Mouse (Mus musculus) left cerebral cortex, postnatal 4 days (tissue): ENCODE results near the gene Gm1123. TPM values are rescaled to one million over a fixed set of nuclear protein-coding genes. Genes with fewer than 3 reads are reported as not detected.

Source experiments
- DNase-seq: peaks from one replicate; pipeline ENCODE4 v3.0.0-alpha.2; 2022
- intact Hi-C: fragments of 180-260 bp; cut with DNase I; formaldehyde crosslinking; loops from one replicate; pipeline ENCODE4 v1.15.1; 2025
- total RNA-seq, 2 experiments: library from RNA; stranded (reverse); gene quantifications; 2 replicates each; pipeline ENCODE4 v1.2.3; 2021

Gm1123 gene
- total RNA-seq, 2 experiments from 2014 or later: not detected

DNA sequence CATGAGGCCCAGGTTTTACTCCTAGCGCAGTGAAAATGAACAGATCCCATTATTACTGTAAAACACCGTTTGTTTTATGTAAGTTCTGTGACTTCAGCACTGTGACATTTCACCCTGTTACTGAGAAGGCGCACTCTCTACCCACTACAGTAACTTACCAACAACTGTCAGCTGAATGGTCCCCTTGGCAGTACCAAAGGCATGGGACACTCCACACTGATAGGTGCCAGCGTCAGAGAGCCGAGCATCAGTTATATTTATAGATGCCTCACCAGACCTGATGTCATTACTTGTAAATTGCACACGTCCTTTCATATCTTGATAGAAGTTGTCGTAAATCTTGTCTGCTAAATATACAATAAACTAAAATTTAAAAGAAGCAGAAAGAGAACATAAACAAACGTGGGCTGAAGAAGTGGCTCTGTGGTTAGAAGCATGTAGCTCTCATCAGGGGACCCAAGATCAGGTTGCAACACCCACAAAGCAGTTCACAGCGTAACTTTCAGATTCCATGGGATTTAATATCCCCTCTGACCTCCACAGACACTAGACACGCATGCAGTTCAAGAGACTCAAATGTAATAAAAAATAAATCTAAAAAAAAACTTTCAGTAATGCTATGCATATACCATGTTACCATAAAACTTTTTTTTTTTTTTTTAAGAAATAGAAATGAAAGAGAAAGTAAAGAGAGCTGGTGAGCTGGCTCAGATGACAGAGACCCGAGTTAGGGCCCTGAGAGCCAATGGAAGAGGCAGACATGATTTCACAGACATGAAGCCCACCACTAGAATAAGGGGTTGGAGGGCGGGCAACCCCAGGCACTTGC lies 26.2 kb downstream of the Gm1123 start:
- DNase-seq: no peak
- intact Hi-C loops: no loop called here

DNA sequence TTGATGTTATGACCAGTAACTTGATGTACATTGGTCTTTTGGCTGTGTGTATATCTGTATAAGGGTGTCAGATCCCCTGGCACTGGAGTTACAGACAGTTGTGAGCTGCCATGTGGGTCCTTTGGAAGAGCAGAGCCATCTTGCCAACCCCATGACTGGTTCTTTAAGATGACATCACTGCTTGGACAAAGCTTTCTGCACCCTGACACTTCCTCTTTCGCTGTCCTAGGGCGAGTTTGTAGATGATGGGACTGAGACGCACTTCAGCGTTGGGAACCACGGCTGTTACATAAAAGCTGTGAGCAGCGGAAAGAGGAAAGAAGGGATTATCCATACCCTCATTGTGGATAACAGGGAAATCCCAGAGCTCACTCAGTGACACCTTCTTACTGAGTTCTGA lies 34.2 kb downstream of the Gm1123 start:
- DNase-seq: no peak
- intact Hi-C loops: no loop called here

- peak; percentile 80 for DNase-seq
- intact Hi-C loops: no loop called here
Observed at GRCm38 (mm10) chr9:98999881-99000339, 35.6 kb downstream of the Gm1123 start.

GRCm38 (mm10) chr9:98994103-98994502 lies 41.4 kb downstream of the Gm1123 start:
- DNase-seq: no peak
- intact Hi-C loops: no loop called here

GRCm38 (mm10) chr9:98987131-98987530 lies 48.4 kb downstream of the Gm1123 start:
- intact Hi-C loops: no loop called here
- DNase-seq: no peak

- intact Hi-C loops: no loop called here
- DNase-seq: no peak
Observed at GRCm38 (mm10) chr9:98986476-98987096, 48.9 kb downstream of the Gm1123 start.

DNA sequence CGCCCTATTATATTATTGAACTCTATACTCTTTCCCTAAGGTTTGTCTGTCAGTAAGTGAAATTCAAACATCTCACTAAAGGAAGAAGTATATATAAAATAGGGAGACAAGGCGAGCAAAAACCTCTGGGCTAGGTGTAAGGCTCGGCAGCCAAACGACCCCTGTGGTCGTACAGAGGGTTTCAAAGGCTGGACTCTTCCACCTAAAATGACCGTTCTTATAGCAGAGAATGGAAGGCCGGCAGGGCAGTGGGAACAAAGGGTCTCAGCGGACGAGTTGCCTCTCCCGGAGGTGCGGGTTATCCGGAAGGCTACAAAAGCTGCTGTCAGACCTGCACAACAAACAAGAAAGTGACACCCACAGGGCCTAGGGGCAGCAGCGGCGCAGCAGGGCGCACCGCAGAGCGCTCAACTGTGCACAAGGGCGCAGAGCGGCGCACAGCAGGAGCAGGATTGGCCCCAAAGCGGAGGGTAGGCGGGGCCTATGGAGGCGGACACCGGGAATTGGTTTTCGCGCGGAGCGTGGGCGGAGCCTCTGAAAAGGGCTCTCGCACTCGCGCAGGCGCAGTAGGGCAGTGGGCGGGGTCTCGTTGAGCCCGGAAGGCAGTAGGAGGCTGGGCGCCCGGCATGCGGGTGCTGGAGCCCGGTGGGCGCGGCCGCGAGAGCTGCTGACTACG lies 49.6 kb downstream of the Gm1123 start, which contains the start of gene Faim:
TSS of gene Faim (plus strand) at position 574 of the 676 bp plus-strand sequence.
- peak; percentile 100 for DNase-seq
- intact Hi-C loops: no loop called here

DNA sequence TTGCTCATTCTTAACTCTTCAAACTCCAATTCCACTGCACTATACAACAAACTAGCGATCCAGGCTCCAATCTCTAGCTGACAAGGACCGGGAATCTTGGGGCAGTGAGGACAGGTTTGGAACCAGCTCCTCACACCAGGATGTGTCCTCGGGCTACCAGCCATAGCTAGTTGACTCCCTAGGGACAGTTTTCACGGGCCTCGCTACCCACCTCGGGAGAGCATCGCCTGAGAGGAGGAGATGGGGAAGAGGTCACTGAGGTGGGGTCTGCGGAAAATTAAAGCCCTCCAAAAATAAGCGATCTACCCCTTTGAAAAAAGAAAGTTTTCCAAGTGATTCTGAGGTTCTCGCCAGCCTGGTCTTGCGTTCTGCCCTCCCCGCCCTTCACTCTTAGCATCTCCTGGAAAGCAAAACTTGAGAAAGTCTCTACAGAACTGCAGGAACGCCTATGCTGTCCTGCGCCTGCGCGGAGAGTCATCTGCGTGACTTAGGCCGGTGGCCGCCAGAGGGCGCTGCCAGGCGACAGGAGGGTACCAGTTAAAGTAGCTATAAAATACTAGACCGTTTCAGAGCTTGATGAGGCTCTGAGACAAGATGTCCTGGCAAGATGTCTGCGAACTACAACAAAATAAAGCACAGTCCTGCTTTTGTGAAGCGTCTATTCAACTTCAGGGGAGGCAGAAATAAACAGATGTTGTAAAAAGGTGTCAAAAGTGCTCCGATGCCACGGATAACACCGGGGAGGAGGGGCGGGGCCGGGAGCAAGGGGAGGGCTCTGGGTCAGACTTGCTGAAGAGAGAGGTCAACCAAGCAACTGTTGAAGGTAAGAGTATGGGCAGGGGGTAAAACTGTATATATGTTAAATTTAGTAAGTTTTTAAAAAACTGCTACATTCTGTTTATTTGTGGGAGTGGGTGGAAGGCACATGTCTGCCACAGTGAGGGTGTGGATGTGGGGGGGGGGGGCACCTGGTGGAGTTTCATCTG lies 55.8 kb downstream of the Gm1123 start:
- intact Hi-C loops: loop anchor here (10.0 kb wide), 2 partner anchors 395 to 465 kb away; no protein-coding TSS in a partner anchor
- DNase-seq: peak; percentile 90

- intact Hi-C loops: loop anchor here (10.0 kb wide), 2 partner anchors 398 to 468 kb away; no protein-coding TSS in a partner anchor
- DNase-seq: no peak
Observed at GRCm38 (mm10) chr9:98976520-98976919, 59.0 kb downstream of the Gm1123 start.

DNA sequence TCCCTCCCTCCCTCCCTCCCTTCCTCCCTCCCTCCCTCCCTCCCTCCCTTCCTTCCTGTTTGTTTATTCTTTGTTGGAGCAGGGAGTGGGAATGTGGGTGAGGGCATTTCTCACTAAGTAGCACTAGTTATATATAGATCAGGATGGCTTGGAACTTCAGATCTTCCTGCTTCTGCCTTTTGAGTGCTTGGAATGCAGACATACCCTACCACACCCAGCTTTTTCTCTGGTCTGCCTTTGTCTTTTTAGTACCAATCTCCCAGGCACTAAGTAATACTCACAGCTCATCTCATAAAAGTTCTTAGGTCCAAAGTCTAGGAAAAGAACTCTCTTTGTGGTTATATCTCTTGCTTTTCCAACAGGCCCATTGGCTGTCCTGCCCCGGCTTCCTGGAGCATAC lies 59.4 kb downstream of the Gm1123 start:
- intact Hi-C loops: loop anchor here (10.0 kb wide), 2 partner anchors 399 to 469 kb away; no protein-coding TSS in a partner anchor
- DNase-seq: no peak

- intact Hi-C loops: loop anchor here (10.0 kb wide), 2 partner anchors 400 to 470 kb away; no protein-coding TSS in a partner anchor
- no peak for DNase-seq
Observed at GRCm38 (mm10) chr9:98974898-98975297, 60.6 kb downstream of the Gm1123 start.

- no peak for DNase-seq
- intact Hi-C loops: loop anchor here (10.0 kb wide), 2 partner anchors 401 to 471 kb away; no protein-coding TSS in a partner anchor
Observed at GRCm38 (mm10) chr9:98973561-98973960, 62.0 kb downstream of the Gm1123 start.

DNA sequence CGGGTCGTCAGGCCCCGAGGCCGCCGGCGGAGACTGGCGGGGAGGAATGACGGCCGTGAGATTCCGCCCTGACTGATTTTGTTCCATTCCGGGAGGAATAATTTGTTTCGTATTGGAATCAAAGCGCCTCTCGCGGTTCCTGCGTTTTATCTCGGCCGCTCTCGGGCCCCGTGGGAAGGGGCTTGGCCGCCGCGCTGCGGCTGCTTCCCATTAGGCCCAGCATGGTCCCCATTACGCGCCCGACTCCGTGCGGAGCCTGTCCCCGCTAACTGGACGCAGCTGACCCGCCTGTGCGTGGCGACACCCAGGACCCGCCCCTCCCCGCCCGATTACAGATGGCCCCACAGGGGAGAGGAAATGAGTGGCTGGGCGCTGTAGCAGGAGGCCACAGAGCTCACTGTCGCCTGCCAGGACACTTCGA lies 62.4 kb downstream of the Gm1123 start:
- DNase-seq: no peak
- intact Hi-C loops: loop anchor here (10.0 kb wide), 2 partner anchors 402 to 472 kb away; no protein-coding TSS in a partner anchor

- intact Hi-C loops: no loop called here
- DNase-seq: peak; percentile 77
Observed at GRCm38 (mm10) chr9:98965084-98965483, 70.4 kb downstream of the Gm1123 start.

- DNase-seq: no peak
- intact Hi-C loops: no loop called here
Observed at GRCm38 (mm10) chr9:98963661-98964060, 71.9 kb downstream of the Gm1123 start.

- no peak for DNase-seq
- intact Hi-C loops: no loop called here
Observed at GRCm38 (mm10) chr9:98962478-98963142, 72.9 kb downstream of the Gm1123 start.

- intact Hi-C loops: no loop called here
- DNase-seq: no peak
Observed at GRCm38 (mm10) chr9:98961591-98962477, 73.7 kb downstream of the Gm1123 start.

DNA sequence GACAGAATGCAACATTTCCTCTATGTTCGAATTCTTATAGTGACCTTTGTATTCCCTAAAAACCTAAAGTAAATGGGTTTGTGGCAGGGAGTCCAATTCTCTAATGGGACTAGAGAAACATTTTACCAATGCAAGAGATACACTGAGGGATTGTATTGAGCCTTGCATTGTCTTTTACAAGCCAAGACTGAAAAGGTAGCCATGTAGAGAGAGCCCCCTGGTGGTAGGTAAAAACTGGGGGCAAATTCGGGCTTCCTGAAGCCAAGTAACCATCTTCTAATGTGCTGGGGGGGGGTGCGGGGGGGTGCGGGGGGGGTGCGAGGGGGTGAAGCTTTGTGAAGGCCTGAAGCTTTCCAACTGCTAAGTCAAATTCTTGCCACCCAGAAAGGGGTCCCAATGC lies 75.2 kb downstream of the Gm1123 start:
- intact Hi-C loops: no loop called here
- no peak for DNase-seq
